Mouse (Mus musculus) cerebellum, postnatal 36 days (tissue): ENCODE measurements at regions not wholly inside any gene's neighbourhood (a gene's known extent, or its start where the extent isn't known, plus 50 kb on each side); places are given as distances from the start of the nearest gene placed in this dataset.
A peak's percentile ranks its signal among the peaks of the same experiment; 100 is the strongest.

Experiments
- DNase-seq, 2 experiments: peaks; one replicate each; pipeline ENCODE4 v3.0.0; 2021 to 2022; ENCODE audit warnings: mixed read lengths in 2 of 2

GRCm38 (mm10) chr2:147803102-147803501 lies 243.7 kb downstream of the Foxa2 start:
- DNase-seq: peak; percentile 11 to 17

GRCm38 (mm10) chr2:147791434-147791833 lies 255.3 kb downstream of the Foxa2 start:
- no peak for DNase-seq

GRCm38 (mm10) chr2:147789877-147790276 lies 256.9 kb downstream of the Foxa2 start:
- no peak for DNase-seq

GRCm38 (mm10) chr2:147789268-147789667 lies 257.5 kb downstream of the Foxa2 start:
- DNase-seq: peak; percentile 19 to 32

GRCm38 (mm10) chr2:147788001-147788400 lies 258.8 kb downstream of the Foxa2 start:
- no peak for DNase-seq

GRCm38 (mm10) chr2:147782496-147782895 lies 264.3 kb downstream of the Foxa2 start:
- no peak for DNase-seq

- DNase-seq: no peak
Measured at GRCm38 (mm10) chr2:147776316-147776715, 270.5 kb downstream of the Foxa2 start.

- DNase-seq: no peak
Measured at GRCm38 (mm10) chr2:147772579-147772978, 274.2 kb downstream of the Foxa2 start.

- no peak for DNase-seq
Measured at GRCm38 (mm10) chr2:147753089-147753488, 293.7 kb downstream of the Foxa2 start.

GRCm38 (mm10) chr2:147751831-147752230 lies 294.9 kb downstream of the Foxa2 start:
- DNase-seq: no peak

GRCm38 (mm10) chr2:147748006-147748405 lies 298.8 kb downstream of the Foxa2 start:
- no peak for DNase-seq

GRCm38 (mm10) chr2:147743908-147744307 lies 302.9 kb downstream of the Foxa2 start:
- no peak for DNase-seq

GRCm38 (mm10) chr2:147738307-147738872 lies 308.4 kb downstream of the Foxa2 start:
- DNase-seq: peak; percentile 4 to 33

- no peak for DNase-seq
Measured at GRCm38 (mm10) chr2:147727396-147727795, 319.4 kb downstream of the Foxa2 start.

GRCm38 (mm10) chr2:147718936-147719335 lies 327.8 kb downstream of the Foxa2 start:
- no peak for DNase-seq

GRCm38 (mm10) chr2:147717484-147717947 lies 329.3 kb downstream of the Foxa2 start:
- no peak for DNase-seq

GRCm38 (mm10) chr2:147715791-147716190 lies 331.0 kb downstream of the Foxa2 start:
- DNase-seq: no peak

- DNase-seq: no peak
Measured at GRCm38 (mm10) chr2:147710593-147711265, 336.0 kb downstream of the Foxa2 start.

GRCm38 (mm10) chr2:147709799-147710198 lies 337.0 kb downstream of the Foxa2 start:
- no peak for DNase-seq

- no peak for DNase-seq
Measured at GRCm38 (mm10) chr2:147707156-147707555, 339.6 kb downstream of the Foxa2 start.

GRCm38 (mm10) chr2:147703981-147704380 lies 342.3 kb downstream of the Pax1 start:
- DNase-seq: no peak

- DNase-seq: no peak
Measured at GRCm38 (mm10) chr2:147702330-147703063, 340.8 kb downstream of the Pax1 start.

- no peak for DNase-seq
Measured at GRCm38 (mm10) chr2:147699524-147700081, 337.9 kb downstream of the Pax1 start.

- DNase-seq: no peak
Measured at GRCm38 (mm10) chr2:147691896-147692295, 330.2 kb downstream of the Pax1 start.
